Mouse (Mus musculus) spleen, postnatal 36 days (tissue): ENCODE measurements around the gene Noct.

Source experiments
- DNase-seq, 2 experiments: peaks; one replicate each; pipeline ENCODE4 v3.0.0; 2022; ENCODE audit warnings: low spot score in 2 of 2, mixed read lengths in 1 of 2

The Noct gene

GRCm38 (mm10) chr3:51230886-51231285, 6.6 kb downstream of the Noct start:
- DNase-seq, result no peak

- no peak for DNase-seq
These were observed 7.3 kb downstream of the Noct start for GRCm38 (mm10) chr3:51231499-51231898.

- no peak for DNase-seq
These were observed 8.1 kb downstream of the Noct start for GRCm38 (mm10) chr3:51232205-51232910.

GRCm38 (mm10) chr3:51233474-51233873, 9.2 kb downstream of the Noct start:
- DNase-seq, result no peak

- DNase-seq, result peak; percentile 74 to 80
These were observed 9.9 kb downstream of the Noct start for GRCm38 (mm10) chr3:51233918-51234751.

GRCm38 (mm10) chr3:51234752-51235055, 10.5 kb downstream of the Noct start:
- no peak for DNase-seq

- no peak for DNase-seq
These were observed 14.3 kb downstream of the Noct start for GRCm38 (mm10) chr3:51238515-51238914.

DNA sequence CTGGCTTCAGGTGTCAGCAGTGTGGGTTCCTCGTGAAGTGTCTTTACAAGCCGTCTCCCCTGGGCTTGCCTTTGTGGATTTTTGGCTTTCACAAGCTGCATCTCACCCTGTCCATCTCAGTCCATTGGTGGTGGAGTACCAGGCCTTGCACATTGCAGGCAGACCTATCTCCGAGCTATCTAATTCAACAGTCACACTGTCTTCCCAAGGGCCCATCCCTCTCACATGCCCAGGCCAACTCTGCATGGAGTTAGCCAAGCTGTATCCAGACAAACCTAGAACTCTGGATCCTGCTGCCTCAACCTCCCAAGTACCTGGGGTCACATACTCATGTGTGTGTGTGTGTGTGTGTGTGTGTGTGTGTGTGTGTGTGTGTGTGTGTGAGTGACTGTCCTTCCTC, 15.3 kb downstream of the Noct start:
- DNase-seq, result no peak

- DNase-seq, result no peak
These were observed 23.5 kb downstream of the Noct start for GRCm38 (mm10) chr3:51247704-51248103.

DNA sequence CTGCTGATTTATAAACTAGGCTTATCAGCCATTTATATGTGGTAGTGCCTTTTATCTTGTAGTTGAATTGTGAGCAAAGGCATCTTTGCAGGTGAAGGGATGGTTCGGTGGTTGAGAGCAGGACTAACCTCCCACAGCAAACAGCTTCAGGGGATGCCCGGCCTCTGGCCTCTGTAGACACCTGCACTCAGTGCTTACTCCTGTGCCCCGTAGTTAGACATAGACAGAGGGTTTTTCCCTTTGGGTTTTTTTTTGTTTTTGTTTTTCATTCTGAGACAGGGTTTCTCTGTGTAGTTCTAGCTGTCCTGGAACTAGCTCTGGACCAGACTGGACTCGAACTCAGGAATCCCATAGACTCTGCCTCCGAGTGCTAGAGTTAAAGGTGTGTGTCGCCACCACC, 24.4 kb downstream of the Noct start:
- no peak for DNase-seq

GRCm38 (mm10) chr3:51249460-51249859, 25.2 kb downstream of the Noct start:
- no peak for DNase-seq

- no peak for DNase-seq
These were observed 25.6 kb downstream of the Noct start for GRCm38 (mm10) chr3:51249866-51250265.

DNA sequence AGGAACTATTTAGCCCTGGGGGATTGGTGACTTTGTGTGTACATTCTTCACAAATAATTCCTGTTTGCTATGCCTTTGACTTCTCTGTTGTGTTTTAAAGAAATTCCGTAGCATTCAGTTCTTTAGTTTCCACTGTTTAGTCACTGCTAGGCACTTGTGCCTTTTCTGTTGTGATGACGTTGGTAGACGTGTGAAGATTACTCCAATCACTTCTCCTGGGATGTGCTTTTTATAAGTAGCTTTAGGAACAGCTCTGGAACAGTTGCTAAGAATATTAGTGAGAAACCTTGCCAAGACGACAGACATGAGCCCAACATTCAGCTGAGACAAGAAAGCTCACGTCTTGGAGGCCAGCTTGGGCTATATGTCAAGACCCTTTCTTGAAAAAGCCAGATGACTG, 26.8 kb downstream of the Noct start:
- no peak for DNase-seq

DNA sequence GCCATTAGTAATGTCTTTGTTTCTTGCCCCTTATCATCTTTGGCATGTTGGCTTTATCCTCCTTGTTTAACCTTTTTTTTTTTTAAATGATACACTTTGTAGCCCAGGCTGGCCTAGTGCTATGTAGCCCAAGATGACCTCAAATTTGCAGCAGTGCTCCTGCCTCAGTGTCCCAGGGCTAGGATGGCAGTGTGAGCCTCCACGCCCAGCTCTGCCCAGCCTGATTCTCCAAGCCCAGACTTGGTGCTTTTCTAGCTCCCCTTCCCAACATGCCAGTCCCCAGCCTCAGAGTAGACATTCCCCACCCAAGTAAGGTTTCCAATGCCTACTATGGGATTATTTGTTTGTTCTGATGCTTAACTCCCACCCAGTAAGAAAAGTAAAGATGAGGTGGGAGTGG, 28.0 kb downstream of the Noct start:
- no peak for DNase-seq

DNA sequence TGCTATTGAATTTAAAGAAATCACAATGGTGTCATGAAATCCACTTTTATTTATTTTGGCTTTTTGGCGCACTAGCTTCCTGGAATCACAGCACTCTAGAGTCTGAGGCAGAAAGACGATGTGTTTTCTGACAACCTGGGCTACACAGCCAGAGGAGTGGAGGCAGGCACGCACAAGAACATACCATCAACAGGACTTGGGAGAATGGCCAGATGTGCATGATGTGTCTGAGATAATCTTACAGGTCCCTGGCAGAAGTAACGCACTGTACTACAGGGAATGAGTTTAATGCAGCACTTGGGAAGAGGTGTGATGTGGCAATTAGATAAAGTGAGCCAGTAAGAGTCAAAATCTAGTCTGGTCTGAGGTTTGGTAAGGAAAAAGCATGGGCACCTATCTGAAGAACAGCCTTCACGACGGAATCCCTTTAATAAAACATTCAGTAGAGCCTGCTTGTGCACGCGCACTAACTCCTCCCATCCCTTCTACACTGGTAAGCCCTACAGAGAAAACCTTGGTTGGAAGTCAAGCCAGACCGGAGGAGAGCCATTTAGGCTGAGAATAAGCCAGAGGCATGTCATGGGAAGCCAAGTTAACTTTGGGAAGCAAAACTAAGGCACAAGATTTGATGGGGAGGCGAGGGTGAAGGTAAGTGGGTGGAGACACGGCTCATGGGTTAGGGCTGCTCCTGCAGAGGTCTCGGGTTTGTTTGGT, 28.6 kb downstream of the Noct start:
- no peak for DNase-seq

- DNase-seq, result no peak
These were observed 30.5 kb downstream of the Noct start for GRCm38 (mm10) chr3:51254784-51255183.

GRCm38 (mm10) chr3:51256450-51256849, 32.2 kb downstream of the Noct start:
- DNase-seq, result no peak

- DNase-seq, result no peak
These were observed 33.8 kb downstream of the Noct start for GRCm38 (mm10) chr3:51258070-51258469.

- no peak for DNase-seq
These were observed 38.7 kb downstream of the Noct start for GRCm38 (mm10) chr3:51262942-51263341.

- no peak for DNase-seq
These were observed 44.2 kb downstream of the Noct start for GRCm38 (mm10) chr3:51268434-51268833.

DNA sequence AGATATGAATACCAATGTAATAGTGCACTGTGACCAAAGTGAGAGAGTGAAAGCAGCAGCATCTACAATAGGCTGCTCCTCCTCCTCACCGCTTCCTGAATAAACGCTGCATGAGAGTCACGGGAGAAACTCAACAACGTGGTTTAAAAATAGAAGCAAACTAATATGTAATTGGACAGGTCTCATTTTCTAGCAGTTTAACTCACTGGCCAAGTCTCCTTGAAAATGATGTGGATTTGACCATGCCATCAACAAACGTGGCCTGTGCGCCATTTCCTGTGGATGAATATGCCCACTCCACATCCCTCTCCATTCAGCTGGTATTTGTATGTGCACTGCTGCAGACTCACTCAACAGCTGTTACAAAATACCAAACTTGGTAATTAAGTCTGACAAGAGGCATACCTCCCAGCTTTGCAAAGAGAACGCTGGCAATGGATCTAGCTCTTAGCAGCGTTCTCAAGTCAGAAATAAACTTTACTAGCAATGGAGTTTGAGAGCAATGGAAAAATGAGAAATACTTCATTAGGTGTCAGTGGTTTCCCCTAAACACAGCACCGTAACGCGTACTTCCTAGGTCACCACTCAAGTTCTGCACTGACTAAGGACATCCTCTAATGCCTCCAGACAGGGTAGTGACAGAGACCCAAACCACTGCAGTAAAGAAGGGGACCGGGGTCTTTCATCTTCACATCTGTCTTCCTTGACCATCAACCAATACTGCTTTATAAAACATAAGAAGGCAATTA, 46.0 kb downstream of the Noct start:
- DNase-seq, result no peak

- DNase-seq, result peak; percentile 100
These were observed 51.7 kb downstream of the Noct start for GRCm38 (mm10) chr3:51275956-51276398.
